Mouse (Mus musculus): Measurements from ENCODE around the gene Mdfi. TPM values are rescaled to one million over a fixed set of nuclear protein-coding genes. Genes with fewer than 3 reads are reported as not detected.

The Mdfi gene
- polyA plus RNA-seq, 1 experiment from 2014 or later, result 13.9 TPM

- Histone ChIP-seq H3K4me1 (ENCODE audit: insufficient read depth, low read length) (peaks cover 43% of the 10 kb centered on the region), H3K4me3 (ENCODE audit: low read length) (no peak overlapping the region), H3K27me3 (ENCODE audit: insufficient read depth, low read length) (peaks cover 27% of the 10 kb centered on the region), H3K27ac (ENCODE audit: low read length) (peak overlapping the region; percentile 62), H3K9me3 (ENCODE audit: low read length) (no peaks in the 10 kb centered on the region), H3K36me3 (ENCODE audit: insufficient read depth, low read length) (peaks cover 13% of the 10 kb centered on the region), H3K9ac (replicated peaks; ENCODE audit: low read length) (no peak overlapping the region), H3K4me2 (replicated peaks; ENCODE audit: low read depth, low read length) (no peak overlapping the region)
- ATAC-seq (ENCODE audit: low FRiP score, low TSS enrichment), result peak; percentile 58
- WGBS, result 37% methylated on average over 5 of the region's 5 CpGs
These were observed 20.9 kb downstream of the Mdfi start for GRCm38 (mm10) chr17:47813616-47814015.

GRCm38 (mm10) chr17:47812200-47812599 lies 22.3 kb downstream of the Mdfi start:
- H3K9me3 ChIP-seq (ENCODE audit: low read length), result no peaks in the 10 kb centered on the region
- no peak overlapping the region for H3K9ac ChIP-seq (replicated peaks; ENCODE audit: low read length)
- no peak overlapping the region for H3K4me2 ChIP-seq (replicated peaks; ENCODE audit: low read depth, low read length)
- peaks cover 43% of the 10 kb centered on the region for H3K4me1 ChIP-seq (ENCODE audit: insufficient read depth, low read length)
- H3K4me3 ChIP-seq (ENCODE audit: low read length), result no peak overlapping the region
- H3K36me3 ChIP-seq (ENCODE audit: insufficient read depth, low read length), result peaks cover 5% of the 10 kb centered on the region; the same call in 1 of the 2 replicates
- 83% methylated on average over 6 of the region's 6 CpGs for WGBS
- H3K27ac ChIP-seq (ENCODE audit: low read length), result no peak overlapping the region
- H3K27me3 ChIP-seq (ENCODE audit: insufficient read depth, low read length), result peaks cover 32% of the 10 kb centered on the region
- no peak for ATAC-seq (ENCODE audit: low FRiP score, low TSS enrichment)

- Histone ChIP-seq H3K27ac (ENCODE audit: low read length) (no peak overlapping the region), H3K9ac (replicated peaks; ENCODE audit: low read length) (no peak overlapping the region), H3K4me2 (replicated peaks; ENCODE audit: low read depth, low read length) (no peak overlapping the region), H3K36me3 (ENCODE audit: insufficient read depth, low read length) (peaks cover 5% of the 10 kb centered on the region; the same call in 1 of the 2 replicates), H3K4me3 (ENCODE audit: low read length) (no peak overlapping the region), H3K27me3 (ENCODE audit: insufficient read depth, low read length) (peaks cover 40% of the 10 kb centered on the region), H3K4me1 (ENCODE audit: insufficient read depth, low read length) (peaks cover 44% of the 10 kb centered on the region), H3K9me3 (ENCODE audit: low read length) (no peaks in the 10 kb centered on the region)
- ATAC-seq (ENCODE audit: low FRiP score, low TSS enrichment), result peak; percentile 30; the same call in 1 of the 2 replicates
- 15% methylated on average over 15 of the region's 15 CpGs for WGBS
These were observed 23.2 kb downstream of the Mdfi start for GRCm38 (mm10) chr17:47811265-47811800.

DNA sequence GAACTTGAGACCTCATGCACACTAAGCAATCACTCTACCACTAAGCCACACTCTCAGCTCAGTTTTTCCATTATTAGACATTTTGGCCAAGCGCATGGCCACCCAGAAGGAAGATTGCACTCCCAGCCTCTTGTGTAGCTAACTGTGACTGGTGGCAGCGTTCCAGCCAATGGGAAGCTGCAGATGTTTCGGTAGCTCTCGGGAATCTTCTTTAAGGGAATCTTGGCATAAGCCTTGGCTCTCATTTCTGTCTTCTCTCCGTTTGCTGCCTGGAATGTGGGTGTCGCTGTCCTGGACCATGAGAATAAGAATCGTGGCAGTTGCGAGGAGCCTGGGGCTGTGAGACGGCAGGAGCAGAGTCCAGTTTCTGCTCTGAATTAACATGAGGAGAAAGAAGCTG lies 28.3 kb downstream of the Mdfi start:
- 0 out of 2 replicates have a peak, but pooled peaks have one; percentile 2 for ATAC-seq (ENCODE audit: low FRiP score, low TSS enrichment)
- Histone ChIP-seq H3K4me2 (replicated peaks; ENCODE audit: low read depth, low read length) (no peak overlapping the region), H3K9ac (replicated peaks; ENCODE audit: low read length) (no peak overlapping the region), H3K9me3 (ENCODE audit: low read length) (no peaks in the 10 kb centered on the region; the same call in 1 of the 2 replicates), H3K4me3 (ENCODE audit: low read length) (no peak overlapping the region), H3K4me1 (ENCODE audit: insufficient read depth, low read length) (peaks cover 23% of the 10 kb centered on the region), H3K36me3 (ENCODE audit: insufficient read depth, low read length) (no peaks in the 10 kb centered on the region), H3K27ac (ENCODE audit: low read length) (peak overlapping the region; percentile 57), H3K27me3 (ENCODE audit: insufficient read depth, low read length) (peaks cover 24% of the 10 kb centered on the region)
- WGBS, result 44% methylated on average over 9 of the region's 9 CpGs

DNA sequence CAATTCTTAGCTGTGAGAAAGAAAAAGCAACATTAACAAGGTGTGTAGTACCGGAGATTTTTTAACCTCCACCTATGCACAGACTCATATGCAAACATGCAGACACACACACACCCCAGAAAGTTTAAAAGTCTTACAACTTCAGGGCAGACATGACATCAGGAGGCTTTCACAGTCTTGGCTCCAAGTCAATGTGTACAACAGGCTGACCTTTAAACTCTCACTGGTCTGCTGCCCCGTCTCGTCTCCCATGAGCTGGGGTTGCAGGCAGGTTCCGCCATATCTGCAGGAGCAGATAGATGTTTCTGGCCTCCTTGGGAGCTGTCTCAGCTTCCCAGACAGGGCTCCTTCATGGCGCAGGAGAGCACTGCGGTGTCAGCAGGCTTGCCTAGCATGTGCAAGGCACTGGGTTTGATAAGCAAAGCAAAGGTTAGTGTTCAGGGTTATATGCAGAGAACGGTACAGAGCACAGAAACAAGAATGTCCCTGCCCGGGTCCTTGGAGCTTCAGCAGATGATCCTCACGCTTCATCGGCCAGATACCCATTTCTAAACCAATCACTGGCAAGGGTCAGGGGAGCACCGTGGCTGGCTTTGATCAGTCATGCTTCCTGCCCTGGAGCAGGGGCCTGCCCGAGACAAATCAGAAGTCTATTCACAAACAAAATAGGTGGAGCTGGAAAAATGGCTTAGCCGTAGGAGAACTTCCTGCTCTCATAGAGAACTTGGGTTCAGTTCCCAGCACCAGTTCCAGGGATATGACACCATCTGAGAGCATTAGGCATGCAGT lies 29.2 kb downstream of the Mdfi start:
- no peak overlapping the region; the same call in 1 of the 2 replicates for H3K9ac ChIP-seq (replicated peaks; ENCODE audit: low read length)

GRCm38 (mm10) chr17:47803662-47804061 lies 30.8 kb downstream of the Mdfi start:
- Histone ChIP-seq H3K9me3 (ENCODE audit: low read length) (no peaks in the 10 kb centered on the region; the same call in 1 of the 2 replicates), H3K9ac (replicated peaks; ENCODE audit: low read length) (no peak overlapping the region), H3K27ac (ENCODE audit: low read length) (no peak overlapping the region), H3K36me3 (ENCODE audit: insufficient read depth, low read length) (no peaks in the 10 kb centered on the region), H3K4me3 (ENCODE audit: low read length) (no peak overlapping the region), H3K27me3 (ENCODE audit: insufficient read depth, low read length) (peaks cover 20% of the 10 kb centered on the region), H3K4me1 (ENCODE audit: insufficient read depth, low read length) (peaks cover 19% of the 10 kb centered on the region), H3K4me2 (replicated peaks; ENCODE audit: low read depth, low read length) (no peak overlapping the region)
- no peak for ATAC-seq (ENCODE audit: low FRiP score, low TSS enrichment)
- 81% methylated on average over 4 of the region's 4 CpGs for WGBS

More for the DNA sequence above, 29.2 kb downstream of the Mdfi start:
- peak; percentile 8; the same call in 1 of the 2 replicates for ATAC-seq (ENCODE audit: low FRiP score, low TSS enrichment)
- peaks cover 24% of the 10 kb centered on the region for H3K27me3 ChIP-seq (ENCODE audit: insufficient read depth, low read length)
- no peak overlapping the region for H3K4me2 ChIP-seq (replicated peaks; ENCODE audit: low read depth, low read length)
- no peak overlapping the region for H3K4me3 ChIP-seq (ENCODE audit: low read length)
- H3K27ac ChIP-seq (ENCODE audit: low read length), result no peak overlapping the region; the same call in 1 of the 2 replicates
- no peaks in the 10 kb centered on the region for H3K36me3 ChIP-seq (ENCODE audit: insufficient read depth, low read length)
- H3K4me1 ChIP-seq (ENCODE audit: insufficient read depth, low read length), result peaks cover 19% of the 10 kb centered on the region
- no peaks in the 10 kb centered on the region; the same call in 1 of the 2 replicates for H3K9me3 ChIP-seq (ENCODE audit: low read length)
- WGBS, result 32% methylated on average over 13 of the region's 13 CpGs

DNA sequence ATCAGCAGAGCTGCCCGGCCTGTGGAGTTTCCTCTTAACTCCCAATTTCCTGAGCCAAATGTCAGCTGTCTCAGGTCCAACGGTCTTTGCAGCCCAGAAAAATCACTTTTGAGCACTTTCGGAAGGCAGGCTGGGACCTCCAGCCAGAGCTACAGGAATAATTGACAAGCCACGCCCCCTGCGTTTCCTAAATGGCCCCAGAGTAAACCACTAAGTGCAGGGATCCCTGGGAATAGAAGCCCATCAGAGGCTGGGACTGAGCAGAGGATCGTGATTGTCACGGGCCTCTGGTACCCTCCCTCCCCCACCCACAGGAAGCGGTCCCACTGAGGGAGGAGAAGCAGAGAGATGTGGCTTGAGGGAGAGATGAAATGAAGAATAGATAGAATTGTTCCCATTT lies 31.7 kb downstream of the Mdfi start:
- Histone ChIP-seq H3K27ac (ENCODE audit: low read length) (peak overlapping the region; percentile 69), H3K36me3 (ENCODE audit: insufficient read depth, low read length) (no peaks in the 10 kb centered on the region), H3K4me2 (replicated peaks; ENCODE audit: low read depth, low read length) (no peak overlapping the region), H3K9ac (replicated peaks; ENCODE audit: low read length) (no peak overlapping the region), H3K4me3 (ENCODE audit: low read length) (no peak overlapping the region), H3K27me3 (ENCODE audit: insufficient read depth, low read length) (peaks cover 16% of the 10 kb centered on the region; the same call in 1 of the 2 replicates), H3K4me1 (ENCODE audit: insufficient read depth, low read length) (peaks cover 19% of the 10 kb centered on the region), H3K9me3 (ENCODE audit: low read length) (no peaks in the 10 kb centered on the region; the same call in 1 of the 2 replicates)
- peak; percentile 64; the same call in 1 of the 2 replicates for ATAC-seq (ENCODE audit: low FRiP score, low TSS enrichment)
- WGBS, result 10% methylated on average over 8 of the region's 8 CpGs

DNA sequence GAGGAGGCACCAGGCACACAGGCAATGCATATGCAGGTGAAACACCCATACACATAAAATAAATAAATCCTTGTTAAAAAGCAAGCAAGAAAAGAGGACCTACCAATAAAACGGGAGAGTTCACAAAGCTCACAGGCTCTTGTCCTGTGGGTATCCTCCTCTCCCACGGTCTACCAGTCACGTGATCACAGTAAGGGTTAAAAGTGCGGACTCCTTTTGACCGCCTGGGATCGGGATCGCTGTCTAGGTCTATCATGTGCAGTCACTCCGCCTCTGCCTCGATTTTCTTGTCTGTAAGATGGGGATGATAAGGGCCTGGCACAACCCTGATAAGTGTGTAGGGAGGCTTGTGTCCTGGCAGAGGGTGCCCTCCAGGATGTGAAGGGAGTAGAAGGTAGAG lies 37.1 kb downstream of the Mdfi start:
- Histone ChIP-seq H3K27me3 (ENCODE audit: insufficient read depth, low read length) (no peaks in the 10 kb centered on the region), H3K36me3 (ENCODE audit: insufficient read depth, low read length) (no peaks in the 10 kb centered on the region), H3K27ac (ENCODE audit: low read length) (no peak overlapping the region), H3K4me1 (ENCODE audit: insufficient read depth, low read length) (peaks cover 15% of the 10 kb centered on the region), H3K9me3 (ENCODE audit: low read length) (no peaks in the 10 kb centered on the region), H3K4me2 (replicated peaks; ENCODE audit: low read depth, low read length) (no peak overlapping the region), H3K9ac (replicated peaks; ENCODE audit: low read length) (no peak overlapping the region), H3K4me3 (ENCODE audit: low read length) (no peak overlapping the region)
- ATAC-seq (ENCODE audit: low FRiP score, low TSS enrichment), result no peak
- 61% methylated on average over 9 of the region's 9 CpGs for WGBS

DNA sequence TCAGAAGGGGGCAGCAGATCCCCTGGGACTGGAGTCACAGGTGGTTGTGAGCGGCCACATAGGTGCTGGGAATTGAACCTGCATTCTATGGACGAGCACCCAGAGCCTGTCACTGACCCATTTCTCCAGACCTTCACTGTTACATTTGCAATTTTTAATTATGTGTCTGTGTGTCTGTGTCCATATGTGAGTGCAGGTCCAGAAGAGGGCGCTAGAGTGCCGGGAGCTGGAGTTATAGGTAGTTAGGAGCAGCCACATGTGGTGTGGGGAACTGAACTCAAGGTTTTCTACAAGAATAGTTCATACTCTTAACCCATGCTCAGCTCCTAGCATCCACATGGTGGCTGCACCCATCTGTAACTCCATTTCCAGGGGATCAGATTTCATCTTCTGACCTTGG lies 37.5 kb downstream of the Mdfi start:
- Histone ChIP-seq H3K4me2 (replicated peaks; ENCODE audit: low read depth, low read length) (no peak overlapping the region), H3K9me3 (ENCODE audit: low read length) (no peaks in the 10 kb centered on the region), H3K27ac (ENCODE audit: low read length) (no peak overlapping the region), H3K4me3 (ENCODE audit: low read length) (no peak overlapping the region), H3K9ac (replicated peaks; ENCODE audit: low read length) (no peak overlapping the region), H3K36me3 (ENCODE audit: insufficient read depth, low read length) (no peaks in the 10 kb centered on the region), H3K4me1 (ENCODE audit: insufficient read depth, low read length) (peaks cover 16% of the 10 kb centered on the region), H3K27me3 (ENCODE audit: insufficient read depth, low read length) (no peaks in the 10 kb centered on the region)
- ATAC-seq (ENCODE audit: low FRiP score, low TSS enrichment), result no peak
- 74% methylated on average over 4 of the region's 4 CpGs for WGBS
